Mouse (Mus musculus) liver, embryonic 12.5 days (tissue): Measurements from ENCODE around the gene Gm17651. TPM values are rescaled to one million over a fixed set of nuclear protein-coding genes. Genes with fewer than 3 reads are reported as not detected.

Experiments
- ATAC-seq: fragments of 200-750 bp; cut with Nextera tagmentation; 2 replicates; pipeline ENCODE4 v1.8.0; 2017; ENCODE audit warnings: moderate number of reproducible peaks, mild to moderate bottlenecking, moderate library complexity
- H3K27ac ChIP-seq: fragments of 300-500 bp; sonication (generic); 2 replicates; pipeline ENCODE4 v1.5.1; 2016; ENCODE audit warnings: mild to moderate bottlenecking
- H3K27me3 ChIP-seq: fragments of 300-500 bp; sonication (generic); replicated peaks from 2 replicates; pipeline ENCODE4 v1.6.1; 2016; ENCODE audit warnings: mild to moderate bottlenecking, moderate library complexity
- H3K36me3 ChIP-seq: fragments of 300-500 bp; sonication (generic); 2 replicates; pipeline ENCODE4 v1.6.1; 2016; ENCODE audit warnings: mild to moderate bottlenecking, moderate library complexity
- H3K4me1 ChIP-seq: fragments of 300-500 bp; sonication (generic); 2 replicates; pipeline ENCODE4 v1.6.1; 2016
- H3K4me2 ChIP-seq: fragments of 300-500 bp; sonication (generic); 2 replicates; pipeline ENCODE4 v1.6.1; 2016; ENCODE audit warnings: mild to moderate bottlenecking, moderate library complexity
- H3K4me3 ChIP-seq: fragments of 300-500 bp; sonication (generic); 2 replicates; pipeline ENCODE4 v1.5.1; 2016; ENCODE audit warnings: mild to moderate bottlenecking, moderate library complexity
- H3K9ac ChIP-seq: fragments of 300-500 bp; sonication (generic); 2 replicates; pipeline ENCODE4 v1.6.1; 2016; ENCODE audit warnings: mild to moderate bottlenecking, moderate library complexity
- H3K9me3 ChIP-seq: fragments of 300-500 bp; sonication (generic); replicated peaks from 2 replicates; pipeline ENCODE4 v1.6.1; 2016; ENCODE audit warnings: mild to moderate bottlenecking, moderate library complexity
- WGBS: fragments of 180-500 bp; shearing (Covaris S2); methylation state at CpG from one replicate; pipeline ENCODE4 v1.1.7; 2016; ENCODE audit not compliant: insufficient replicate concordance; 5-methylcytosine and 5-hydroxymethylcytosine counted together
- polyA plus RNA-seq: library from polyadenylated mRNA; unstranded; fragments of >200 nt; fragmentation: Nextera tagmentation; extraction: Ambion mirVana; gene quantifications from 2 replicates; pipeline ENCODE4 v1.2.1, GENCODE M21; 2016

The Gm17651 gene
- polyA plus RNA-seq: not detected in 2 replicates

DNA sequence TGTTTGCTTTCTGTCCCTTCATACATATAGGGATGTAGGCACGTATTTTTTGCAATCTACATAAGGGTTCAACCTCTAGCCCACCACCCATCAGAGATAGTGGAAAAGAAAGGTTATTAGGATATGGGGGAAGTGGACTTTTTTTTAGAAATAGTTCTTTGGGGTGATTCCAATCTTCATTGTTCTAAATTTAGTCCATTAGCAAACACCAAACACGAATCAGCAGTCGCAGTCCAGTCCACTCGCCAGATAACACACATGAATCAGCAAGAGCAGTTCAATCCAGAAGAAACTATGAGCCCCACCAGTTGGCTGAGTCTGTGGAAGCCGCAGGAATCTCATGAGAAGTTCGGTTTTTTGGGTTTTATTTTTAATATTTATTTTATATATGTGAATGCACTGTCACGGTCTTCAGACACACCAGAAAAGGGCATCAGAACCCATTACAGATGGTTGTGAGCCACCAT lies at the start of gene Gm17651:
TSS of gene Gm17651 (minus strand) at position 51 of the 467 bp plus-strand sequence.
- ATAC-seq: no peak
- Histone ChIP-seq H3K4me1 (no peaks in the 10 kb centered on the region), H3K27ac (no peak within 1 kb of the TSS), H3K36me3 (peaks cover 7% of the 10 kb centered on the region), H3K4me3 (no peak within 1 kb of the TSS), H3K4me2 (no peak within 1 kb of the TSS), H3K9me3 (no peaks in the 10 kb centered on the region), H3K27me3 (no peaks in the 10 kb centered on the region), H3K9ac (no peak within 1 kb of the TSS)
- 61% methylated on average over 7 of the region's 7 CpGs for WGBS

DNA sequence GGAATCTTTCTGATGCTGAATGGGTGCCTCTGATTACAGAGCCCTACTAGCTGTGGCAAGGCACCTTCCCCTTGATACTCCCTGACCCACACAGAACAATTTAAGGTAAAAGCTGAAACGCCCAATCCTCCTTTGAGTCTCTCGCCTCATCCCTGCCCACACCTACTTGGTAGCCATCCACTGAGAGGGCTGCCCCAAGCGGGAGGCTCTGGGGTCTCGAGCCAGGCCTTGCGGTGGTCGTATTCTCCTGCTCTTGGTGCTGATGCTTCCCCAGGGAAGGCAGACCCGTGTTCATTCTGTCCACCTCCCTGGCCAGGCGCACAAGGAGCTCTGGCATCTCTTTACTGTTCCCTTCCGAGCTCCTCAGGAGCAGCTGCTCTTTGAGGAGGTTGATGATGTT lies 44.6 kb upstream of the Gm17651 start:
- Histone ChIP-seq H3K27me3 (no peaks in the 10 kb centered on the region), H3K9ac (no peak overlapping the region), H3K36me3 (no peaks in the 10 kb centered on the region), H3K27ac (no peak overlapping the region), H3K4me2 (no peak overlapping the region), H3K4me3 (no peak overlapping the region), H3K9me3 (0 out of 2 replicates have a peak, but pooled peaks cover 2% of the 10 kb centered on the region), H3K4me1 (no peaks in the 10 kb centered on the region)
- ATAC-seq: no peak
- WGBS: 68% methylated on average over 9 of the region's 9 CpGs

DNA sequence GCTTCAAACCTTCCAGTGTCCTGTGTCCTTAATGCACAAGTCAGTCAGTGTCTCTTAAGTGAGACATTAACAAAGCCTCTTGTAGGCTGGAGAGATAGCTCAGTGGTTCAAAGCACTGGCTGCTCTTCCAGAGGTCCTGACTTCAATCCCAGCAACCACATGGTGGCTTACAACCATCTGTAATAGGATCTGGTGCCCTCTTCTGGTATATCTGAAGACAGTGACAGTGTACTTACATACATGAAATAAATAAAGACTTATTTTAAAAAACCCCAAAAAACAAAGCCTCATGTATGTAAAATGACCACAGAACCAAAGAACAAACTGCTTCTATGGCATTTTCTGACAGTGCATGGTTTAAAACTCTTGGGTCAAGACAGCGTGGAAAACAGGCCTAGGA lies 41.4 kb upstream of the Gm17651 start:
- Histone ChIP-seq H3K9ac (no peak overlapping the region), H3K9me3 (no peaks in the 10 kb centered on the region), H3K4me1 (no peaks in the 10 kb centered on the region), H3K4me2 (no peak overlapping the region), H3K36me3 (no peaks in the 10 kb centered on the region), H3K27me3 (no peaks in the 10 kb centered on the region), H3K27ac (no peak overlapping the region), H3K4me3 (no peak overlapping the region)
- WGBS: 58% methylated on average over 1 of the region's 1 CpGs
- ATAC-seq: no peak

DNA sequence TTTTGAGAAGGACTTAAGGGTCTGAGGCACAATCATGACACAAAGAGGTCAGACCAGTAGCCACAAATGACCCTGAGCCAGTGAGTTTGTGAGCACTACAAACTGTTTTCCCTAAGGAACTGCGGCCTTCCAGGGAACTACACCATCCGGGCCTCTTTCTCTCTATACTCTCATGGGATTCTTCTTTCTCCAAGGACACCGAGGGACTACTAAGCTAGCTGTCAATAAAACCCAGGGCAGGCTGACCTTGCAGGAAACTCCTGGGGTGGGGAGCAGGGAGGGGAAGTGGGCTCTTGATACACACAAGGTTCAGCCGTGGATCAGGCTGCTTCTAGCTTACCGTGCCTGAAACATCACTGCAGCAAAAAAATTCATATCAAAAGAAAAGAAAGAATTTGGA lies 36.4 kb upstream of the Gm17651 start:
- H3K27ac ChIP-seq: no peak overlapping the region
- WGBS: 47% methylated on average over 5 of the region's 5 CpGs
- H3K4me2 ChIP-seq: no peak overlapping the region
- H3K4me1 ChIP-seq: no peaks in the 10 kb centered on the region
- H3K9ac ChIP-seq: no peak overlapping the region
- H3K9me3 ChIP-seq: no peaks in the 10 kb centered on the region
- H3K36me3 ChIP-seq: no peaks in the 10 kb centered on the region
- H3K27me3 ChIP-seq: no peaks in the 10 kb centered on the region
- ATAC-seq: no peak
- no peak overlapping the region for H3K4me3 ChIP-seq

DNA sequence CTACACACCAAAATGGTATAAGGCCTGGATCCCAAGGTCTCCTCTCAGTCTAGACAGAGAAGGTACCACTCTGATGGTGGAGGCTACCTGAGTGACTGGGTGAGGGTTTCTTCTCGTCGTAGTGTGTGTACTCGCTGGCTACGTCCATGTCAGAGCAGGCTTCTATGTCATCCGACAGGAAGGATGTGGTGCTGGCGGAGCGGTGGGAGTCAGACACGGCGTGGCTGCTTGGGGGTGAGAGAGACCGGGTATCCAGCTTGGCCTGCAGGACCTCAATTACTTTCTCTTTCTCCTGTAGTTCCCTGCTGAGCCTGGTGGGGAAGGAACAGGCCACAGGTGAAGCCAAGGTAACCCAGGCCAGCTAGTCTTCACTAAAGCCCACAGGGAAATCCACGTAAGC lies 35.6 kb upstream of the Gm17651 start:
- Histone ChIP-seq H3K4me3 (no peak overlapping the region), H3K36me3 (no peaks in the 10 kb centered on the region), H3K9ac (no peak overlapping the region), H3K27ac (no peak overlapping the region), H3K27me3 (no peaks in the 10 kb centered on the region), H3K4me2 (no peak overlapping the region), H3K4me1 (no peaks in the 10 kb centered on the region), H3K9me3 (no peaks in the 10 kb centered on the region)
- no peak for ATAC-seq
- WGBS: 68% methylated on average over 11 of the region's 11 CpGs

DNA sequence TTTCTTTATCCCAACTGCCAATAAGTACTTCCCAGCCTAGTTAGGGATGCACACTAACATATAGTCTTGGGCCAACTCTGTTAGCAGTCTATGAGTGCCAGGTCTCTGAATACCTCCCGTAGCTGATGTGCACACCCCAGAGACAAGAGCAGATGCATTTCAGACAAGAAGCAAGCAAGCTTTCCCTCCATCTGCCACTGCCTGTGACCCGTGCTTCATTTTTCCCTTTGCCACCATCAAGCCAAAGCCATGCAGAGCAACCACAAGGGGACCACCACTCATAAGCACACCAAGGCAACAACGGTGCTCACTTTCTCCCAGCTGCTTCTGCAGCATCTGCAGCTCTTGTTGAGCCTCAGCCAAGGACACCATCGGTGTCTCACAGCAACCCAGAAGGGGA lies 32.1 kb upstream of the Gm17651 start:
- Histone ChIP-seq H3K36me3 (no peaks in the 10 kb centered on the region), H3K27ac (no peak overlapping the region), H3K9ac (no peak overlapping the region), H3K9me3 (no peaks in the 10 kb centered on the region), H3K27me3 (no peaks in the 10 kb centered on the region), H3K4me3 (no peak overlapping the region), H3K4me1 (no peaks in the 10 kb centered on the region), H3K4me2 (no peak overlapping the region)
- WGBS: 69% methylated on average over 4 of the region's 4 CpGs
- ATAC-seq: no peak

DNA sequence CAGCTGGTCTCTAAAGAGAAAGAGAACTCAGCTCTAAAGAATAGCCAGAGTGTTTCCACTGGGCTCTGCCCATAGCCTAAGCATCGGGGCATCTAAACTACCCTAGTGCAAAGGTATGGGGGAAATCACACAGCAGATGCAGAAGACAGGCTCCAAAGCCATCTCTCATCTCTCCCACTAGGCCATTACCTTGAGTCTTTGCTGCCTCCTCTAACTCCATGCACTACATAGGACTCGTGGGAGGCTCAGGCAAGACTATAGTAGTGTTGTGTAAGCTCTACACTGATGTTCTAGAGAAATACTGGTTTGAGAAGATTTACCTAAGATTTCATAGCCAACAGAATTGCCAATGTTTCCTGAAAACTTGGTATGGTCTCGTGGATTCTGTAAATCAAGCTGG lies 31.0 kb upstream of the Gm17651 start:
- H3K27ac ChIP-seq: no peak overlapping the region
- ATAC-seq: no peak
- no peak overlapping the region for H3K9ac ChIP-seq
- no peaks in the 10 kb centered on the region for H3K4me1 ChIP-seq
- 66% methylated on average over 3 of the region's 3 CpGs for WGBS
- no peaks in the 10 kb centered on the region for H3K9me3 ChIP-seq
- no peaks in the 10 kb centered on the region for H3K36me3 ChIP-seq
- H3K4me2 ChIP-seq: no peak overlapping the region
- H3K4me3 ChIP-seq: no peak overlapping the region
- no peaks in the 10 kb centered on the region for H3K27me3 ChIP-seq

DNA sequence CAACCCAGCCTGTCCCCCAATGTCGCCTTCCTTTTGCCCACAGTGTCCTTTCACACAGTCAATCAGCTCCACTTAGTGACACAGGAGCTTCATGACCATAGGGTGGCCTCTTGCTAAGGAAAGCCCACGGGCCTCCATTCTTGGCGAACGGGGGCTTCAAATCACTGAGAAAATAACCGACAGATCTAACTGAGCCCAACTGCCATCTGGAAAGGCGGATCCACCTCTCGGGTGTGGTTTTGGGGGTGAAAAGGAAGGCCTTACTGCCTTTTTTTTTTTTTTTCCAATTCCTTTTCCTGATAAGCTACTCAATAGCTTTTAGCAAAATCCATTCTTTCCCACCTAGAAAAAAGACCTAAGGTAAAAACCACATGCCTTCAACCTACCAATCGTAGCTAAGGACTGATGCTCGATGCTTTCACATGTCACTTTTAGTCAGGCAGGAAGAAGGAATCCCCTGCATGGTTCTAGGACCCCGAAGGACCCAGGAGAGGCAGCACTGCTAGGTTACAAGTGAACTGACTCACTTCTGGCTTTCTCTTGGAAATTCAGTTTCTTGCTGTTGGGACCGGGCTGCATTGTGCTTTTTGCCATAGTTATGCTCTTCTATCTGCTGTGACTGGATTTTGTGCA lies 28.1 kb upstream of the Gm17651 start:
- H3K9me3 ChIP-seq: no peaks in the 10 kb centered on the region
- H3K4me1 ChIP-seq: no peaks in the 10 kb centered on the region
- H3K27ac ChIP-seq: no peak overlapping the region
- H3K9ac ChIP-seq: no peak overlapping the region
- WGBS: 72% methylated on average over 11 of the region's 11 CpGs
- no peak for ATAC-seq
- H3K36me3 ChIP-seq: no peaks in the 10 kb centered on the region
- H3K27me3 ChIP-seq: no peaks in the 10 kb centered on the region
- H3K4me2 ChIP-seq: no peak overlapping the region
- no peak overlapping the region for H3K4me3 ChIP-seq

DNA sequence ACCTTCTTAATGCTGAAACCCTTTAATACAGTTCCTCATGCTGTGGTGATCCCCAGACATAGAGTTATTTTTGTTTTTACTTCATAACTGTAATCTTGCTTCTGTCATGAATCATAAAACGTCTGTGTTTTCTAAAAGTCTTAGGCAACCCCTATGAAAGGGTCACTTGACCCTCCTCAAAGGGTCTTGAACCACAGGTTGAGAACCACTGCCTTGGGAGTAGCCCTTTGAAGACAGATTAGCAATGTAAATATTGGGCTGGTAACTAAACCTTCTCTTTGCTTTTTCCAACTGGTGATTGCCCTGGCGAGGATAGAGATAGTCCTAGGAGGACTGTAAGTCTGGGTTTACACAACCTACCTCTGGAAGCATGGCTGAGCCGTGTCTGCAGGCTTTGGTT lies 26.7 kb upstream of the Gm17651 start:
- Histone ChIP-seq H3K4me2 (no peak overlapping the region), H3K27ac (no peak overlapping the region), H3K27me3 (no peaks in the 10 kb centered on the region), H3K9me3 (no peaks in the 10 kb centered on the region), H3K36me3 (no peaks in the 10 kb centered on the region), H3K9ac (no peak overlapping the region), H3K4me1 (no peaks in the 10 kb centered on the region), H3K4me3 (no peak overlapping the region)
- no peak for ATAC-seq
- 41% methylated on average over 3 of the region's 3 CpGs for WGBS

DNA sequence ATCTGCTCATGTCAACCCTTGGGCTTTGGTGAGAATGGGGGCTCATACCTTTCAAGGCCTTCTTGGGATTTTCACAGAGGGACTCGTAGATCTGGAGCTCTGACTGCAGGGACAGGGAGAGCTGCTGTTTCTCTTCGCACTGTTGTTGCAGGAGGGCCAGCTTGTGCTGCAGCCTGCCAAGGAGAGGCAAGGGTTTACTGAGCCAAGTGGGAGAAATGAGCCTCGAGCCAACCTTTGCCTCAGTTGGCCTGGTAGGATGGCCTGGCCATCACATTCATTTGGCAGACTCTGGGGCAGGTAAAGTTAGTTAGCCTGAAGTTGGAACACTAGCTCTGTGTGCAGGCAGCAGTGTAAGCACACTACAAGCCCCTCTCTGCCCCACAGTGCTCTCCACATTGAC lies 24.6 kb upstream of the Gm17651 start:
- H3K4me2 ChIP-seq: no peak overlapping the region
- no peaks in the 10 kb centered on the region for H3K36me3 ChIP-seq
- 57% methylated on average over 3 of the region's 3 CpGs for WGBS
- no peak for ATAC-seq
- H3K4me1 ChIP-seq: no peaks in the 10 kb centered on the region
- no peak overlapping the region for H3K9ac ChIP-seq
- no peak overlapping the region for H3K27ac ChIP-seq
- H3K9me3 ChIP-seq: no peaks in the 10 kb centered on the region
- H3K27me3 ChIP-seq: no peaks in the 10 kb centered on the region
- no peak overlapping the region for H3K4me3 ChIP-seq

DNA sequence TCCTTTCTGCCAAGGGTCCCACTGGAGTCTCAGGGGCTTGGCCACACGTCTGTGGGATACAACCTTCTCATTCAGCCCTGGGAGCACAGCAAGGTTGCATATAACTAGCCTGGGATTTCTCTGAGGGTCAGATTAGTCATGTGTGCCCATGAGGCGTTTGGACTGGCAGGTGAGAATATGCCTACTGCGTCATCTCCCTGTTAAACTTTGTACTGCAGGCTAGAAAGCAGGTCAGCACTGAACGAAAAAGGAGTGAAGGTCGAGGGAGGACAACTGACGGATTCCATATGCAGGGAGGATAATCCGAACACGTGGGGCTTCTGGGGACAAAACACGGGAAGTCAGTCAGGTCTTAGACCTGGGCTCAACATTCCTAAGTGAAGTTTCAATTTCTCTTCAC lies 22.8 kb upstream of the Gm17651 start:
- Histone ChIP-seq H3K36me3 (no peaks in the 10 kb centered on the region), H3K9me3 (no peaks in the 10 kb centered on the region), H3K4me3 (no peak overlapping the region), H3K27me3 (no peaks in the 10 kb centered on the region), H3K4me1 (no peaks in the 10 kb centered on the region), H3K9ac (no peak overlapping the region), H3K27ac (no peak overlapping the region), H3K4me2 (no peak overlapping the region)
- ATAC-seq: no peak
- 64% methylated on average over 9 of the region's 9 CpGs for WGBS

DNA sequence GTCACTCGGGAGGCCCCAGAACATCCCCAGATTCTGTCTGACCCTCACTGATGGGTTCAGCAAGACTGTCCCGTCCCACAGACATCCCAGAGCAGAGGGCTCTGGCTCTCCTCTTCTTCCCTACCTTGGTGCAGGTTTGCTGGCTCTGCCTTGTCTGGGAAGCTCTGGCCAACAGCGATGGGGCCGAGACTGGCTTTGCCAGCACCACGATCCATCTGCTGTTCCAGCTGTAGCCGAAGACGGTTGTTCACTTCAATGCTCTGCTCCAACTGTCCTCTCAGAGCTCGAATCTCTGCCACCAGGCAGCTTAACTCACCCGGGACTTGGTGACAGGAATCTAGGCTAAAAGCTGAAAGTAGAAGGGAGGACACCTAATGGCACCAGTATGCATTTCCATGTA lies 22.4 kb upstream of the Gm17651 start:
- no peak for ATAC-seq
- 67% methylated on average over 9 of the region's 9 CpGs for WGBS
- H3K36me3 ChIP-seq: no peaks in the 10 kb centered on the region
- H3K27me3 ChIP-seq: no peaks in the 10 kb centered on the region
- no peaks in the 10 kb centered on the region for H3K9me3 ChIP-seq
- no peak overlapping the region for H3K27ac ChIP-seq
- no peak overlapping the region for H3K4me3 ChIP-seq
- no peak overlapping the region for H3K9ac ChIP-seq
- H3K4me1 ChIP-seq: no peaks in the 10 kb centered on the region
- H3K4me2 ChIP-seq: no peak overlapping the region

DNA sequence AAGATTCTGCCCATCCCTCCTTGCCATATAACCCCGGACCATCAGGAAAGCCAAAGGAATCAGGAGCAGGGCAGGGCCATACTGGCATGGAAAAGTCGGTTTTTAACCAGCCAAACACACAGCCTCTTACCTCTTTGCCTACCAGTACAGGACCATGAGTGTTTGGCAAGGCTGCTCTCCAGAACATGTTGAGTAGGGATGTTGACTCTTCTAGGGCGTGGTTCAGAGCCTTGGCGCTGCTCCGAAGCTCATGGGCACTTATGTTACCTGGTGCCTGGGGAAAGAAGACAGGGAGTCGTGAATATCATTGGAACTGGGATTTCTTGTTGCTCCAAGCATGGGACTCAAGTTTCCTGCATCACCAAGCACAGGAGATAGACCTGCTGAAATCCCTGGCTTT lies 19.3 kb upstream of the Gm17651 start:
- ATAC-seq: no peak
- Histone ChIP-seq H3K27ac (no peak overlapping the region), H3K9me3 (no peaks in the 10 kb centered on the region), H3K4me3 (no peak overlapping the region), H3K4me1 (no peaks in the 10 kb centered on the region), H3K9ac (no peak overlapping the region), H3K4me2 (no peak overlapping the region), H3K27me3 (no peaks in the 10 kb centered on the region), H3K36me3 (no peaks in the 10 kb centered on the region)
- 65% methylated on average over 6 of the region's 6 CpGs for WGBS
